Mouse (Mus musculus) CH12.LX (cell line): ENCODE data around the gene Inpp4b. TPM values are rescaled to one million over a fixed set of nuclear protein-coding genes. Genes with fewer than 3 reads are reported as not detected.

ENCODE experiments used
- DNase-seq: peaks from one replicate; pipeline ENCODE4 v3.0.0-alpha.2; 2013; ENCODE audit errors: extremely low read depth
- H3K27ac ChIP-seq: 2 replicates; pipeline ENCODE4 v1.5.1; 2012; ENCODE audit warnings: low read depth, mild to moderate bottlenecking, control low read depth, moderate library complexity; ENCODE audit not compliant: insufficient read depth
- H3K27me3 ChIP-seq: replicated peaks from 2 replicates; pipeline ENCODE3; 2012; ENCODE audit warnings: inconsistent platforms
- H3K36me3 ChIP-seq, 2 experiments: replicated peaks in 1 of 2; 2 replicates each; pipeline versions ENCODE3 to v1.6.1; 2012; ENCODE audit warnings: inconsistent platforms in 1 of 2, low read length in 1 of 2, mild to moderate bottlenecking in 1 of 2, mixed read lengths in 1 of 2, moderate library complexity in 1 of 2; ENCODE audit not compliant: control insufficient read depth in 1 of 2, insufficient read depth in 1 of 2
- H3K4me1 ChIP-seq, 2 experiments: 2 replicates each; pipeline ENCODE4 v1.6.1; 2012; ENCODE audit warnings: inconsistent platforms in 1 of 2, moderate library complexity in 1 of 2; ENCODE audit not compliant: insufficient read depth in 2 of 2, control insufficient read depth in 1 of 2
- H3K4me2 ChIP-seq: 2 replicates; pipeline ENCODE4 v1.6.1; 2012; ENCODE audit warnings: low read depth, mild to moderate bottlenecking, control low read depth; ENCODE audit not compliant: poor library complexity, insufficient read depth, severe bottlenecking
- H3K4me3 ChIP-seq, 3 experiments: fragments of 150-350 bp in 1 of 3; sonication (generic) in 1 of 3; replicated peaks in 1 of 3; 2 replicates each; pipeline versions ENCODE3 to v1.5.1; 2011 to 2012; ENCODE audit warnings: low read depth in 2 of 3, low read length in 2 of 3, mild to moderate bottlenecking in 2 of 3, moderate library complexity in 2 of 3, control low read depth in 1 of 3, improper control_type of control experiment in 1 of 3, inconsistent platforms in 1 of 3, mixed read lengths in 1 of 3; ENCODE audit not compliant: poor library complexity in 1 of 3
- H3K79me2 ChIP-seq: replicated peaks from 2 replicates; pipeline ENCODE4 v1.6.1; 2012; ENCODE audit warnings: mild to moderate bottlenecking, moderate library complexity; ENCODE audit not compliant: control insufficient read depth, poor library complexity, insufficient read depth, severe bottlenecking; ENCODE audit errors: extremely low read depth
- H3K9ac ChIP-seq: 2 replicates; pipeline ENCODE4 v1.6.1; 2012; ENCODE audit warnings: low read depth, mild to moderate bottlenecking, control low read depth, moderate library complexity; ENCODE audit not compliant: insufficient read depth
- H3K9me3 ChIP-seq: replicated peaks from 2 replicates; pipeline ENCODE3; 2012; ENCODE audit warnings: low read length, inconsistent platforms, mixed read lengths
- CHD1 ChIP-seq: IDR thresholded peaks from 2 replicates; pipeline ENCODE4 v1.6.1; 2012; ENCODE audit warnings: low read depth, low read length, improper control_type of control experiment, inconsistent platforms
- CHD2 ChIP-seq: IDR thresholded peaks from 2 replicates; pipeline ENCODE4 v1.6.1; 2011; ENCODE audit warnings: low read length, improper control_type of control experiment
- EP300 ChIP-seq: IDR thresholded peaks from 2 replicates; pipeline ENCODE4 v1.6.1; 2011; ENCODE audit warnings: low read length, improper control_type of control experiment
- GABPA ChIP-seq: IDR thresholded peaks from 2 replicates; pipeline ENCODE4 v1.6.1; 2012; ENCODE audit warnings: low read depth, low read length, improper control_type of control experiment, inconsistent platforms; ENCODE audit not compliant: insufficient replicate concordance
- MAX ChIP-seq: IDR thresholded peaks from 2 replicates; pipeline ENCODE4 v1.6.1; 2011; ENCODE audit warnings: low read length, improper control_type of control experiment
- MEF2A ChIP-seq: IDR thresholded peaks from 2 replicates; pipeline ENCODE4 v1.6.1; 2014; ENCODE audit warnings: low read depth, mild to moderate bottlenecking, inconsistent platforms, low read length, improper control_type of control experiment, borderline replicate concordance
- MXI1 ChIP-seq: IDR thresholded peaks from 2 replicates; pipeline ENCODE4 v1.6.1; 2011; ENCODE audit warnings: mild to moderate bottlenecking, low read depth, low read length, improper control_type of control experiment
- NELFE ChIP-seq: IDR thresholded peaks from 2 replicates; pipeline ENCODE4 v1.6.1; 2011; ENCODE audit warnings: low read depth, low read length, improper control_type of control experiment
- NRF1 ChIP-seq: IDR thresholded peaks from 2 replicates; pipeline ENCODE4 v1.6.1; 2014; ENCODE audit warnings: low read depth, mild to moderate bottlenecking, inconsistent platforms, low read length, improper control_type of control experiment, moderate library complexity
- RAD21 ChIP-seq: IDR thresholded peaks from 2 replicates; pipeline ENCODE4 v1.6.1; 2011; ENCODE audit warnings: low read depth, mild to moderate bottlenecking, low read length, improper control_type of control experiment, moderate library complexity
- RCOR1 ChIP-seq: conservative IDR thresholded peaks from 2 replicates; pipeline ENCODE4 v1.6.1; 2012; ENCODE audit warnings: low read depth, mild to moderate bottlenecking, inconsistent platforms, low read length, improper control_type of control experiment
- SIN3A ChIP-seq: IDR thresholded peaks from 2 replicates; pipeline ENCODE4 v1.6.1; 2012; ENCODE audit warnings: low read length, improper control_type of control experiment, inconsistent platforms
- SMC3 ChIP-seq: IDR thresholded peaks from 2 replicates; pipeline ENCODE4 v1.6.1; 2011; ENCODE audit warnings: low read depth, low read length, improper control_type of control experiment
- TBP ChIP-seq: conservative IDR thresholded peaks from 2 replicates; pipeline ENCODE4 v1.6.1; 2011; ENCODE audit warnings: low read depth, low read length, improper control_type of control experiment
- TCF12 ChIP-seq: IDR thresholded peaks from 2 replicates; pipeline ENCODE4 v1.6.1; 2014; ENCODE audit warnings: low read depth, mild to moderate bottlenecking, inconsistent platforms, low read length, improper control_type of control experiment
- USF1 ChIP-seq: IDR thresholded peaks from 2 replicates; pipeline ENCODE4 v1.6.1; 2014; ENCODE audit warnings: low read depth, mild to moderate bottlenecking, inconsistent platforms, low read length, improper control_type of control experiment
- ZC3H11A ChIP-seq: IDR thresholded peaks from 2 replicates; pipeline ENCODE4 v1.6.1; 2012; ENCODE audit warnings: low read depth, mild to moderate bottlenecking, inconsistent platforms, low read length, improper control_type of control experiment
- ZKSCAN1 ChIP-seq: IDR thresholded peaks from 2 replicates; pipeline ENCODE4 v1.6.1; 2012; ENCODE audit warnings: low read depth, inconsistent platforms, low read length, improper control_type of control experiment, borderline replicate concordance
- ZNF384 ChIP-seq: IDR thresholded peaks from 2 replicates; pipeline ENCODE4 v1.6.1; 2012; ENCODE audit warnings: low read depth, low read length, improper control_type of control experiment, inconsistent platforms
- dilution Hi-C: fragments of 300-500 bp; cut with MboI; formaldehyde crosslinking; loops from 2 replicates; pipeline ENCODE4 v1.14.3; 2020; ENCODE audit warnings: low sequenced_read_pairs; ENCODE audit not compliant: extremely low pct_unique_long_range_greater_than_20kb, extremely low pct_ligation_motif_present
- in situ Hi-C: fragments of 300-500 bp; cut with MboI; formaldehyde crosslinking; loops from 3 replicates; pipeline ENCODE4 v1.14.3; 2019; ENCODE audit warnings: low sequenced_read_pairs, low pct_ligation_motif_present, low pct_unique_long_range_greater_than_20kb, mixed read lengths
- polyA plus RNA-seq: library from polyadenylated mRNA; unstranded; fragments of >175 nt; gene quantifications from 2 replicates; pipeline ENCODE4 v1.2.1, GENCODE M21; 2012; ENCODE audit warnings: low read depth; ENCODE audit not compliant: insufficient read length
- total RNA-seq, 2 experiments: library from RNA; depleted of rRNA; stranded (reverse); fragments of 300-350 nt in 1 of 2; fragments of >200 nt in 1 of 2; gene quantifications; 2 replicates each; pipeline ENCODE4 v1.2.3; 2012 to 2014

Gene Inpp4b
- total and polyA plus RNA-seq, 3 experiments: 3.0 to 4.9 (median 3.4) TPM

DNA sequence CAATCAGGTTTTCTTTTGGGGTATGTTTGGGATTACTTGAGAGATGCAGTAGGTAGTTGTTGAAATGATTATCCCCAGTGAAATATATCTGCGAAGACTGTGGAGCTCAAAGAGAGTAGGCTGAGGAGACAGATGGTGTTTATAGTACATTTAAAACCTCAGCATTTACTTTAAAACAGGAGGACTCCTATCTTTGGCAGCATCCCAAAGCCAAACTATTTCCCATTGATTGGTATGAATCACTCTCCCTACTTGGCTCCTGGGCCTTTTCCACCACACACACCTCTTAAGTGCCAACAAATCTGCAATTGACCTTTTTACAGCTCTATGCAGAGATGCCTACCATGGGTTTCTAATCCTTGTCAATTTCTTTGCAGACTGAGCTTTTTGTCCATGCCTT is 654.5 kb downstream of the Inpp4b start:
- Histone ChIP-seq H3K9ac (no peak overlapping the region), H3K9me3 (no peaks in the 10 kb centered on the region), H3K4me2 (no peak overlapping the region), H3K79me2 (no peaks in the 10 kb centered on the region), H3K4me1 (peaks cover 0 to 9% of the 10 kb centered on the region in 2 experiments; a peak in 2 of 4 replicates), H3K36me3 (no peaks in the 10 kb centered on the region), H3K27ac (no peak overlapping the region), H3K27me3 (no peaks in the 10 kb centered on the region), H3K4me3 (no peak overlapping the region)
- dilution Hi-C loops (no loop called here), in situ Hi-C loops (no loop called here)
- no peak for DNase-seq
- TF ChIP-seq EP300 (no peak), TCF12 (no peak), NRF1 (no peak), ZC3H11A (no peak)

DNA sequence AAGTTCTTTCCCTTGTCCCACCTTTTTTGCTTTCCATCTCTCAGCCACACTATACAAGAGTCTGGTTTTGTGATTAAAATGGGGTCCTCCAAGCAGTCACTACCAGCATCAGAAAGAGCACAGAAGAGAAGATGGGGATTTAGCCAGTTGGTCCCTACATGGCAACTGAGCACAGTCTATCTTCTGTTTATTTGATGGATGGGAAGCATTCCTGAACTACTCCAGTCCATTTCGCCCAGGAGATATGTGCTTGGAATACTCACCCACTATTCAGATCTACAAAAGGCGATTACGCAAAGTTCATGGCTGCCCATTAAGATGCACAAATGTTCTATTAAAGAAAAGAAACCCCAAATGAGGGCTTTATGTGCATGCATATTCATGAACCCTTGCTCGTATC is 661.8 kb downstream of the Inpp4b start:
- no peaks in the 10 kb centered on the region for H3K36me3 ChIP-seq
- no peaks in the 10 kb centered on the region for H3K79me2 ChIP-seq
- H3K27ac ChIP-seq: no peak overlapping the region
- H3K4me1 ChIP-seq: no peaks in the 10 kb centered on the region
- no peak overlapping the region for H3K4me2 ChIP-seq
- in situ Hi-C loops: no loop called here
- no peak overlapping the region for H3K9ac ChIP-seq
- H3K4me3 ChIP-seq: no peak overlapping the region
- dilution Hi-C loops: no loop called here
- no peak for DNase-seq
- no peaks in the 10 kb centered on the region for H3K27me3 ChIP-seq
- no peaks in the 10 kb centered on the region for H3K9me3 ChIP-seq
- TF ChIP-seq TBP (no peak), TCF12 (no peak)

DNA sequence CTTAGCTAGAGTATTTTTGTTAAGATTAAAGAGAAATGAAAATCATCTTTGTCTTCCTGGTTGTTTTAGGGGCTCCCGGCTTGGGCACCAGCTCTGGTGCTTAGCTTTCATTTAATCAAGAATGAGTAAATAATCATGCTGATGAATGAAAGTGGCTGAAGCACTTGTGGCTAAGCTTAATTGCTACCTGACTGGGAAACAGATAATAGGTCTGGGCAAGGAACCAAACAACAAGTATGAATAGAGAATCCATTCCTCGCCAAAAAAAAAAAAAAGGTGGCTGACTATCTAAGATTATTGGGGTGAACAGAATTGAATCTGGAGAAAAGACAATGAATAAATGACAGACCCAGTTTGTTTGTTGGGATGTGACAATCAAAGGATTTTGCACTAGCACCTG is 663.1 kb downstream of the Inpp4b start:
- no peaks in the 10 kb centered on the region for H3K27me3 ChIP-seq
- H3K4me3 ChIP-seq: no peak overlapping the region
- H3K4me1 ChIP-seq: no peaks in the 10 kb centered on the region
- H3K27ac ChIP-seq: no peak overlapping the region
- H3K9ac ChIP-seq: no peak overlapping the region
- no peak for TF ChIP-seq USF1
- no peak for TF ChIP-seq EP300
- no peak for TF ChIP-seq RCOR1
- TF ChIP-seq CHD2: no peak
- no peak for TF ChIP-seq RAD21
- TF ChIP-seq GABPA: no peak
- TF ChIP-seq NELFE: no peak
- TF ChIP-seq TCF12: no peak
- TF ChIP-seq CHD1: no peak
- TF ChIP-seq SIN3A: no peak
- no peak for TF ChIP-seq ZNF384
- no peak for TF ChIP-seq TBP
- no peak for TF ChIP-seq MAX
- TF ChIP-seq MEF2A: no peak
- TF ChIP-seq MXI1: no peak
- TF ChIP-seq ZKSCAN1: no peak
- TF ChIP-seq SMC3: no peak
- no peak for TF ChIP-seq NRF1
- TF ChIP-seq, all 38 proteins: peak for 0
- Histone ChIP-seq H3K36me3 (no peaks in the 10 kb centered on the region), H3K9me3 (no peaks in the 10 kb centered on the region), H3K79me2 (no peaks in the 10 kb centered on the region), H3K4me2 (no peak overlapping the region)
- DNase-seq: no peak
- in situ Hi-C loops (no loop called here), dilution Hi-C loops (no loop called here)
